Comparison of ENCODE assay signal across 8 mouse cellular contexts in the genomic region with DNA sequence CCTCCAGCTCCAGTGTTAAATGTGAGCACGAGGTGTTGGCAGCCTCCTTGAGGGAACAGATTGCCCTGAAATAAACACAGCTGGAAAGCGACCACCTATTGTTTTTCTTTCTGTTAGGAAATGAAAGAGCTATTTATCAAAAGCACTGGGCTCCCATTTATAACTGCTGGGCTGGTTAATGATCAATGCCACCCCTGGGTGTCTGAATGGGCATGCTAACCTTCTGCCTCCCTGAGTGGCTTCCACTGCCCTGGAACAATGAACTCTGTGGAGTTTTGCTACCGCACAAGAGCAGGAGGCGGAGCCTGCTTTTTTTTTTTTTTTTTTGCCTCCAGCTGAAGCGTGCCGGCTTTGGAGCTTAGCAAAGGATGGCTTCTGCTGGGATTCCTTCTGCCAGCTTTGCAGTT.
DNase-seq lines count a peak whose midpoint lies in the region; ATAC-seq lines count a peak whose summit lies in the region.

No protein-coding gene starts in this region.

- no peaks in the 10 kb centered on the region for H3K36me3 ChIP-seq in lung, embryonic 15.5 days
- H3K36me3 ChIP-seq in embryonic facial prominence, embryonic 12.5 days: no peaks in the 10 kb centered on the region
- H3K36me3 ChIP-seq in hindbrain, embryonic 13.5 days: no peaks in the 10 kb centered on the region
- no peaks in the 10 kb centered on the region for H3K36me3 ChIP-seq in limb, embryonic 12.5 days
- no peaks in the 10 kb centered on the region for H3K36me3 ChIP-seq in midbrain, embryonic 15.5 days (replicated peaks)

- no peak overlapping the region for H3K9ac ChIP-seq in lung, embryonic 15.5 days
- no peak overlapping the region for H3K9ac ChIP-seq in embryonic facial prominence, embryonic 12.5 days
- peak overlapping the region; percentile 9; the same call in 1 of the 2 replicates for H3K9ac ChIP-seq in hindbrain, embryonic 13.5 days
- H3K9ac ChIP-seq in limb, embryonic 12.5 days (replicated peaks): no peak overlapping the region
- no peak overlapping the region for H3K9ac ChIP-seq in midbrain, embryonic 15.5 days

- H3K27me3 ChIP-seq in lung, embryonic 15.5 days: no peaks in the 10 kb centered on the region
- H3K27me3 ChIP-seq in embryonic facial prominence, embryonic 12.5 days: no peaks in the 10 kb centered on the region
- peaks cover 48% of the 10 kb centered on the region for H3K27me3 ChIP-seq in hindbrain, embryonic 13.5 days
- H3K27me3 ChIP-seq in limb, embryonic 12.5 days: no peaks in the 10 kb centered on the region
- H3K27me3 ChIP-seq in midbrain, embryonic 15.5 days (replicated peaks): no peaks in the 10 kb centered on the region; the same call in 1 of the 2 replicates

- H3K4me1 ChIP-seq in lung, embryonic 15.5 days: peaks cover 34% of the 10 kb centered on the region
- peaks cover 27% of the 10 kb centered on the region for H3K4me1 ChIP-seq in embryonic facial prominence, embryonic 12.5 days
- peaks cover 51% of the 10 kb centered on the region for H3K4me1 ChIP-seq in hindbrain, embryonic 13.5 days (replicated peaks)
- H3K4me1 ChIP-seq in limb, embryonic 12.5 days (replicated peaks): peaks cover 59% of the 10 kb centered on the region
- peaks cover 25% of the 10 kb centered on the region for H3K4me1 ChIP-seq in midbrain, embryonic 15.5 days

- H3K4me2 ChIP-seq in lung, embryonic 15.5 days: peak overlapping the region; percentile 48
- peak overlapping the region; percentile 38 for H3K4me2 ChIP-seq in embryonic facial prominence, embryonic 12.5 days (replicated peaks)
- peak overlapping the region; percentile 49 for H3K4me2 ChIP-seq in hindbrain, embryonic 13.5 days
- H3K4me2 ChIP-seq in limb, embryonic 12.5 days: peak overlapping the region; percentile 44
- peak overlapping the region; percentile 43 for H3K4me2 ChIP-seq in midbrain, embryonic 15.5 days

- no peaks in the 10 kb centered on the region for H3K9me3 ChIP-seq in lung, embryonic 15.5 days
- no peaks in the 10 kb centered on the region for H3K9me3 ChIP-seq in embryonic facial prominence, embryonic 12.5 days
- H3K9me3 ChIP-seq in hindbrain, embryonic 13.5 days: no peaks in the 10 kb centered on the region
- no peaks in the 10 kb centered on the region for H3K9me3 ChIP-seq in limb, embryonic 12.5 days
- H3K9me3 ChIP-seq in midbrain, embryonic 15.5 days: no peaks in the 10 kb centered on the region

- peak overlapping the region; percentile 5; the same call in 1 of the 2 replicates for H3K27ac ChIP-seq in lung, embryonic 15.5 days
- peak overlapping the region; percentile 50 for H3K27ac ChIP-seq in embryonic facial prominence, embryonic 12.5 days
- H3K27ac ChIP-seq in hindbrain, embryonic 13.5 days: peak overlapping the region; percentile 71
- peak overlapping the region; percentile 18; the same call in 1 of the 2 replicates for H3K27ac ChIP-seq in limb, embryonic 12.5 days
- no peak overlapping the region for H3K27ac ChIP-seq in midbrain, embryonic 15.5 days

- WGBS in lung, embryonic 15.5 days: 0% methylated on average over 5 of the region's 6 CpGs
- 2% methylated on average over 5 of the region's 6 CpGs for WGBS in embryonic facial prominence, embryonic 12.5 days
- WGBS in hindbrain, embryonic 13.5 days: 0% methylated on average over 5 of the region's 6 CpGs
- 2% methylated on average over 5 of the region's 6 CpGs for WGBS in limb, embryonic 12.5 days
- 1% methylated on average over 5 of the region's 6 CpGs for WGBS in midbrain, embryonic 15.5 days

- peak; percentile 50; the same call in 1 of the 2 replicates for ATAC-seq in lung, embryonic 15.5 days (ENCODE audit: borderline replicate concordance, extremely low read depth, low FRiP score, low TSS enrichment)
- no peak for ATAC-seq in embryonic facial prominence, embryonic 12.5 days (ENCODE audit: insufficient number of reproducible peaks, insufficient read depth, low FRiP score, low TSS enrichment)
- peak; percentile 74; the same call in 1 of the 2 replicates for ATAC-seq in hindbrain, embryonic 13.5 days (ENCODE audit: low FRiP score)
- peak; percentile 33; the same call in 1 of the 2 replicates for ATAC-seq in limb, embryonic 12.5 days (ENCODE audit: insufficient number of reproducible peaks, insufficient read depth, low FRiP score, low TSS enrichment, low read depth)
- ATAC-seq in midbrain, embryonic 15.5 days (replicated peaks): peak; percentile 78
- no peak for ATAC-seq in activated CD4-positive, CD25-positive, alpha-beta regulatory T cell, adult 4 months

- DNase-seq in lung, postnatal 25 days (ENCODE audit: low spot score): no peak
- DNase-seq in B cell, adult 2 months: no peak

- peak overlapping the region; percentile 17 for H3K4me3 ChIP-seq in lung, embryonic 15.5 days
- H3K4me3 ChIP-seq in embryonic facial prominence, embryonic 12.5 days: no peak overlapping the region
- peak overlapping the region; percentile 6 for H3K4me3 ChIP-seq in hindbrain, embryonic 13.5 days
- no peak overlapping the region for H3K4me3 ChIP-seq in limb, embryonic 12.5 days (replicated peaks)
- 0 out of 2 replicates have a peak overlapping the region, but pooled peaks have one; percentile 6 for H3K4me3 ChIP-seq in midbrain, embryonic 15.5 days

Comparison
In these comparisons a context has a peak if more than half of its experiments do, and no peak if none do; other contexts are left out.
1. ATAC-seq: peak in lung, embryonic 15.5 days (single experiment), hindbrain, embryonic 13.5 days (single experiment), limb, embryonic 12.5 days (single experiment) and midbrain, embryonic 15.5 days (single experiment); none in embryonic facial prominence, embryonic 12.5 days (single experiment) and activated CD4-positive, CD25-positive, alpha-beta regulatory T cell, adult 4 months (single experiment).
2. H3K4me3 ChIP-seq: peak in lung, embryonic 15.5 days (single experiment), hindbrain, embryonic 13.5 days (single experiment) and midbrain, embryonic 15.5 days (single experiment); none in embryonic facial prominence, embryonic 12.5 days (single experiment) and limb, embryonic 12.5 days (single experiment).
3. Peak in every context shown above with its lines, with median percentiles within 50 percentile points of each other: H3K4me2 ChIP-seq.